Mouse (Mus musculus) kidney, postnatal 10 days (tissue): ENCODE data around the gene Ahcyl1.

ENCODE experiments used
- DNase-seq: peaks from one replicate; pipeline ENCODE4 v3.0.0; 2021; ENCODE audit warnings: mixed read lengths

The Ahcyl1 gene

DNA sequence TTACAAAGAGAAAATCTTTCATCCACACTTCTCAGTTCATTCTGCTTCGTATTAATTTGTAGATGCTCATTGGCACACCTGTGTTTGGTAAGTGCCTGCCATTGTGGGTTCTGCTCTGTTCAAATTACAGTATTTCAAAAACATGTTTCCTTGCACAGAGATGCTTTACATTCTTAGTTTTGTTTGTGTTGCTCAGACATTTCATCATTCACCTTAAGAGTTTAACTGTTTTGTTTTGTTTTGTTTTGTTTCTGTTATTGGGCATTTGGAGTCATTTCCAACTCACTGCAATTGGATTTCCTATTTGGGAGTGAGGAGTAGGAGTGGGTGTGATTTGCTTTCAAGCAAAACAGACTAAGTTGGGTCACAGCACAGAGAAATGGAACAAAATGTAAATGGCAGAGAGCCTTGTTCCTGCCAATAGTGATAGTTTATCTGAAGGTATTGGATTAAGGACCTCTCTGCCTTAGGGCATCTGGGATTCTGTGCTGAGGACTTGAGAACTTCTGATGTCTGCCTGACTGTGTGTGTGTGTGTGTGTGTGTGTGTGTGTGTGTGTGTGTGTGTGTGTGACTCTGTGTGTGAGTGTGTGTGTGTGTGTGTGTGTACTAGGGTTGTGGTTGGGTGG lies 5.5 kb upstream of the Ahcyl1 start:
- DNase-seq, result no peak

DNA sequence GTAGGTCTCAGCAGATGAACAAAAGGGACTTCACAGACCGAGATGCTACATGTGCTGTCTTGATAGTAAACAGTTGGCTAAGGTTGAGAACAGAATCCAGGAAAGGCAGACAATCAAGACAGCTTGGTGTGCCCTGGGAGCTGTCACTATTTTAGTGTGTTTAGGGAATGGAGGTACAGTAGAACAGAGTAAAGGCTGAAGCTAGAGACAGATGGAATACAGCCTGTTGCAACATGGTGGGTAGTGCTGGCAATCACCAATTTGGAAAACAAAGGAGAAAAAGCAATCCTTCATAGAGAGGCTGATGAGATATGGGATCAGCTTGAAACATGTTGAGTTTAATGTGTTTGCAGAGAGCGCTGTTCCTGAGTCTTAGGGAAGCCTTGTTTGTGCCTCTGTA lies 4.3 kb upstream of the Ahcyl1 start:
- DNase-seq, result no peak

DNA sequence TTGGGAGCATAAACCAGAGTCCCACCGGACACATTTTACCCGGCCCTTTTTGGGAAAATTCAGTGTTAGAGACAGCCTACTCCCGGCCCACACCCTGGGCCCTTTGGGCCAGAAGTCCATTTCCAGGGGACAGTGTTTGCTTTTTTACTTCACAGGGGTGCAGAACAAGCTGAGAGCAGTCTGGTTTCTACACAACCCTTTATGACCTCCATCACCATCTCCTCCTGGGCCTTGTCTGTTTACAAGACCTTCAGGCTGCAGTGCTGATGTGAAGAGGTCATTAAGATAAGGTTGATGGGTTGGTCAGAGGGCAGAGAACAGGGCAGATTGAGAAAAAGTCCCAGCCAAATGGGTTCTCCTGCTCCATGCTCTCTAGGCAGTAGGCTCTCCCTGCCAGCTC lies 550 bp upstream of the Ahcyl1 start:
- DNase-seq, result no peak

DNA sequence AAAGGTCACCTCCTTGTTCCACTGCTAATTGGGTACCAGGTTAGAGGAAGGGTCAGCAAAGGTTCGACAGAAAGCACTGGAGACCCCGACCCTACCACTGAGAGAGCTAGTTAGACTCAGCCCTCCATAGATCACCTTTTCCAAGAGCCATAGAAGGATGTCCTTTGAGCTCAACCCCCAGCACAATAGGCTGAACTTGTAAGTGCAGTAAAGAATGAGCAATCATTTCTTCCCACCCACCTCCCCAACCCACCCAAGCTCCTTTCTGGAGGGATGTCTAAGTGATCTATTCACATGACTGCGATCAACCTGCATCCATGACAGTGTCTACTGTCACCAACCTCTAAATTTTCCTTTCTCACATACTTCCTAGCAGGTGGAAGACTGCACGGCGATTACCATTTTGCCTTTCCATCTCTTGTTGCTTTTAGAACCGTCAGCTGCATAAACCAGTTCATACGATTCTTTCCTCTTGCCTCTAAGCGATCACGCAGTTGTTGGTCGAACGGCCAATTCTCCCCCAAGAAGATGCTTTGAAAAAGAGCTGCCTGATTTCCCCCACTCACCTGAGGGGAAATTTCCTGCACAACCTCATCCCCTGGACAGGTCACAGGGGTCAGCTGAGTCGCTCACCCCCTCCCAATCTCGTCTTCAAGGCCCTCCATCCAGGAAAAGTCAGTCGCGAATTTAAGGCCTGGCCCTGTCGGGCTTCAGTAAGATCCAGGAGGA lies 977 bp downstream of the Ahcyl1 start:
- DNase-seq, result no peak

DNA sequence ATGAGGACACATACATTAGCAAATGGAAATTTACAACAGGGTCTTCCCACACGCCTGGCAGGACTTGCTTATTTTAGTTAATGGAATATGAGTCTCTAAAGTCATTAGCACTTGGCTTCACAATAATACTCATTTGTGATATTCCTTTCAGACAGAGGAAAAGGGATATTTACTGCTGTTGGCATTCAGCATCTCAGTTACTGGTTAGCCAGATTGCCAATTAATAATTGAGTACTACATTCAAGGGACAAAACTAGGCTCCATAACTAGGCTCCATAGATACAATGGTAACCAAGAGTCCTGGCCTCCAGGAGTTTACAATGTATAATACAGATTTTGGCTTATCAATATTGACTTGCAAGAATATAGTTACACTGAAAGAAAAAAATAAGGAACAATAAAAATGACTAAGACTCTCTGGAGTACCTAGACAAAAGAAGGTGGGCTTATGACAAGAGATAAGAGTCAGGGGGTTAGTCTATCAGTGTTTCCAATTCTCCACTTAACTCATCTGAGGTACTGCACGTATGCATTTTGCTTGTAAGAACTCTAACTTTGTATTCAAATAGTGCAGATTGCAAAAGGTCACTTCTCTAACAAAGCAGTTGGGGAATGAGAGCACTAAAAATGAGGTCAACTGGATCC lies 2.0 kb downstream of the Ahcyl1 start:
- DNase-seq, result no peak

DNA sequence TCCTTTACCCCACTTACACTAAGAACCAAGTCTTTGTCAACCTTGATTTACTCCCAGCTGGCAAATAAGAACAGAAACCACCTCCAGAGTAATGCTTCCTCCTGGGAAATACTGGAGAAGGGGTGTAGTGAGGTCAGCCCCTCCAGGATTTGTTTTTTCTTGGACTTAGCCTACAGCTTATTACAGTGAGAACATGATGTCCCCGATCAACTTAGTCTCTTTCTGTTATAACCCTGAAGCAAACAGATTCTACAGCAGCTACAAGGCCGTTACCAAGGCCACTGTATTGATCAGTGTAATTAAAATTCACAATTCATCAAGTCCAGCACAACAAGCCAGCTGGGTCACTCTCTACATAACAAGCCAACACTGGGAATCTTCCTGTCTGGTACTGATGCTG lies 6.0 kb downstream of the Ahcyl1 start:
- no peak for DNase-seq

DNA sequence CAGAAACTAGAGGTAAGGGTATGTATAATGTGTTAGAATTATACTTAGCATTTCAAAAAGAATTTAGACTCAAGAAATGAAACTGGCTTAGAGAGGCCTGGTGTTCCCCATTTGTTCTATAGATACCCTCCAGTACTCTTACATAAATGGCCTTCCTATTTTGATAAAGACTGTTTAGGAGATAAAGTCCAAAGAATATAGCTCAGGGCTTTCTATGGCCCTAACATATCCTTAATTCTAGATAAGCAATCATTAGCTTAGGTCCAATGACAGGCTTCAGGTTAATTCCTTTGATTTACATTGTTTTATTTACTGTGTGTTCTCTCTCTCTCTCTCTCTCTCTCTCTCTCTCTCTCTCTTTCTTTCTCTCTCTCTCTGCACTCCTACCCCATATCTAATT lies 7.1 kb downstream of the Ahcyl1 start:
- no peak for DNase-seq

DNA sequence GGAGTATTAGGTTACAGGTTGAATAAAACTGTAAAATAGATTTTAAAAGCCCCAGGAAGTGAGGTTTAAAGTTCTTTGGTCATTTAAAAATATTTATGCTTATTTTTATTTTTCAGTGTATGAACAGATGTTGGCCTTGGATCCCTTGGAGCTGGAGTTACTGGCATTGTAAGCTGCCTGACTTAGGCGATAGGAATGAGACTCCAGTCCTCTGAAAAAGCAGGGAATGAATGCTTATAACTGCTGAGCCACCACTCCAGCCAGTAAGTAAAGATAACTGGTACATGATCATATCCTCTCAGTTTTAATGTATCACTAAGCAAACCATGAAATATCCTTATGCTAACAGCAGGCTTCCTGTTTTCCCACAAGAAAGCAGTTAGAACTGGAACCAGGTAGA lies 8.1 kb downstream of the Ahcyl1 start:
- DNase-seq, result no peak

DNA sequence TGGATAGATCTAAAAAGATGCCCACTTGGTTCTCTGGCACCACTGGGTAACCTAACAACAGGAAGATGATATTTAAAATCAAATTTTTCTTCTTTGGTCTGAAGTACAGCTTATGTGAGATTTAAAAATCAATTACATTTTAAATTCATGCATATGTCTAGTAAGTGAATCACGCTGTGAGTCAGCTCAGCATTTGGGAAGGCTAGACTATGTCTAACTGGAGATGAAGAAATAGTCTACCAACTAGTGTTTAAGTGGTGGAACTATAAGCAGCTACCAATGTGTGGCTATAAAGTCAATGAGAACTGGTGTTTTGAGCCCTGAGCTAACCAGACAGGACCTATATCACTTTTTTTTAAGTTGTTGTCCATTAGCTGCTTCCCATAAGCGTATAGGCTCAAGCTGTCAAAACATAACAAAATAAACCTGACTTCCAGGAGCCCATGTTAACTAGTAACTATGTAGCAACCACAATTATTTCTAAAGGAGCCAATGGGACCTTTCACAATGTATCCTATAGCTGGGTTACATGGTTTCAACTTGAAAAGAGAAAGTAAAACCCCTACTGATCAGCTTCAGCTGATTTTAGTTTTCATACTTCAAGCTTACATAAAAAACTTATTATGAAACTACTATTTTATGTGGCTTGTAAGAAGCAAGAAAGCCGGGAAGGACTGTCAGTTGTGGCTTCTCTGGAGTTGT lies 9.9 kb downstream of the Ahcyl1 start:
- no peak for DNase-seq

DNA sequence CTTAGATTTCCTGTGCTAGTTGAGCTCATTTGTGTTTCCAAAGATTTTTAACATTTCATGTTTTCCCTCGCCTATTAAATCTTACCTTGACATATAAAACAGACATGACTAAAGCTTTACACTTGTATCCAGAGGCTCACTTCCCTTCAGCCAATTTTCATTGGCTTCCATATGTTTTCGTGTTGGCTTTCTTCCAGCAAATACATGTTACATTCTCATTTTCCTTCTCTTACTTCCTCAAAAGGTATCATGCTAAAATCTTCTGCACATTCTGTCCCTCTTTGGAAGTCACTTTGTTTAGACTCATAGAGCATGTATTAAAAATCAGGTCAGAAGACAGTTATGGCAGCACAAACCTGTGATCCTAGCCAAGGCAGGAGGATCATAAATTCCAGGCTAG lies 10.7 kb downstream of the Ahcyl1 start:
- DNase-seq, result no peak

DNA sequence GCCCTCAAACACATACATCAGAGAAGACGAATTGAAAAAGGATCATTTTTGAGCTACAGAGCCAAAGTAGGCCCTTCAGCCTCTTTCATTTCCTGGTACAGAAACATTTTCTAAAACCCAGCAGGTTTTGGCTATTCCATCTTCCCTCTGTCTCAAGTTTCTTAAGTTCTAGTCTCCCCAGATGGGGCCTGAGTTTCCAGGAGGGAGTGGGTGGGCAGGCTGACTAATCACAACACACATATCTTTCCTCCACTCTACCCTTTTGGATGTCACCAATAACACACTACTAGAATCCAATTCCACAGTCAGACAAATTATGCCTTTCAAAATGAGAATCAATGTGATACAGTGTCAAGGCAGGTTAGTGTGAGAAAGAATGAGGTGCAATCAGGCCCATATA lies 12.8 kb downstream of the Ahcyl1 start:
- DNase-seq, result no peak

DNA sequence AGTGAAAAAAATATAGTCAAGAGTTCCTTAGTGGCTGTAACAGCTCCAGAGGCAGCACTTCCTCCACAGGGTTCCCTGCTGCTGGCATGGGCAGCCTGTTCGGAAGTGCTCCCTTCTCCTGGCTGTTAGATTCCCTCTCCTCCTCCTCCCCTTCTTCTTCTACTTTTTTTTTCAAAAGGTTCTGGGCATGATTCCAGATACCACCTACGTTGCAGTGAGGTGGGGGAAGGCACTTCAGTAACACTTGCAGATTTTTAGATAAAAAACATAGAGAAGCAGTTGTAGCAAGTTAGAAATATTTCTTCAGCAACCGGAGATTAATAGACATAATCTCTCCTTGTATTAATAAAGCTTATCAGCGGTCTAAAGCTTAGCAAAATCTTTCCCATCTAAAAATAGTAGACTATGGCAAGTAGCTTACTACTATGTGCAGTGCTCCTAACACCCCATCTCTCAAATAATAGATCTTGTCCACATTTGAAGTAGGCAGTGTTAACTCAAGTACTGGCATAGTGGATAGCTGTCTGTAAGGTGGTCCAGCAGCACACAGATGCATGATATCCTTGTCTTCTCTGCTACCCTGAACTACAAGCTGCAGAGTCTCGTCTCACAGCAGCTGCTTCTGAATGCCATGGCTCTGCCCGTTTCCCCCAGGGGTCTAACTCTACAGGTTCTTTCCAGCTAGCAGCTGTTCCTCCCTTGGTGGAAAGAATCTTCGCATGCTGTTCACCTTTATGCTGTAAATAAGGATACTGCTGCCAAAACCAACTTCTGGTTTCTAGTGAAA lies 15.4 kb downstream of the Ahcyl1 start:
- DNase-seq, result peak; percentile 50

DNA sequence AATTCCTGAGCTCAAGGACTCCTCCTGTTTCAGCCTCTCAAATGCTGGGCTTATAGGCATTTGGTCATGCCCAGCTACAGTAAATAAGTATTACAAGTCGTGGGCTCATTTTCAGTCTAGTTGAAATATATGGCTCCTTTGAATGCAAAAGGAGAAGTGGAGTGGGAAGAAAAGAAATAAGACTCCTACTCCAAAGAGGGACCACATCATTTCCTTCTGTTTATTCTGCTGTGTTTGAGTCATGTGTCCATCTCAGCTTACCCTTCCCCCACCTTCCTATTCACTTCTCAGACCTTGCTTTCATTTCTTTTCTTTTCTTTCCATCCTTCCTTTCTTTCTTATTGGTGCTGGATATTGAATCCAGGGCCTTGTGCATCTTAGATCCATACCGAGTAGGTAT lies 24.9 kb downstream of the Ahcyl1 start:
- no peak for DNase-seq

DNA sequence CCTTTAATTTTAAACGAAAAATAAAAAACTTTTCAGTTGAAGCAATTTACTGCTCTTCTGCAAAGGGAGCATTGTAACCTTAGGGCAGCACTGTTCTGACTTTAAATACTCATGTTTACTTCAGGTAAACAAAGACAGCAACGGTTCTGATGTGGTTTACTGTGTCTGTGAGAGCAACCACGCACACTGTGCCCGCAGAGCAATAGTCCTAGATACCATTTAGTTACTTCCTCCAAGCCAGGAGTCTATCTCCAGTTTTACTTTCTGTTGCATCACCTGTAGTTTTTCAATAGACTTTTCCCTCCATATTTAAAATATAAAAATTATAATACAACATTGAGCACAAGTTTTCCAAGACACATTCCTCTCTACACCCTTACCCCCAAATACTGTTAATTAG lies 25.9 kb downstream of the Ahcyl1 start:
- DNase-seq, result no peak

DNA sequence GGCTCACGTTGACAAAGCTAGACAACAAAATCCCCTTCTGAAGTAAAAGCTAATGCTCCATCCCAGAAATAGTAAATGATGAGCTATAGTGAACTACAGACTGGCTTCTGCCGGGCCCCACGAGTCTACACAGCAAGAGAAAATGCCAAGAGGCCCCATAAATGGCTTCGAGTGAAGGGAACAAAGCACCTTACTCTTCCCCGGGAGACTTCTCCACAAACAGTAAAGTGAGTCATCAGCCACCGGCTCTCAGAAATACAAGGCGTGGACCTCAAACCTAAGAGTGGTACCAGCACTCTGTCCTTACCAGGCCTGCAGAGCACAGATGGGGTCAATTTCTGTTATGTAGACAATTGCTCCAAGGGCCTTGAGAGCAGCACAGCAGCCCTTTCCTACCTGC lies 27.6 kb downstream of the Ahcyl1 start:
- no peak for DNase-seq

DNA sequence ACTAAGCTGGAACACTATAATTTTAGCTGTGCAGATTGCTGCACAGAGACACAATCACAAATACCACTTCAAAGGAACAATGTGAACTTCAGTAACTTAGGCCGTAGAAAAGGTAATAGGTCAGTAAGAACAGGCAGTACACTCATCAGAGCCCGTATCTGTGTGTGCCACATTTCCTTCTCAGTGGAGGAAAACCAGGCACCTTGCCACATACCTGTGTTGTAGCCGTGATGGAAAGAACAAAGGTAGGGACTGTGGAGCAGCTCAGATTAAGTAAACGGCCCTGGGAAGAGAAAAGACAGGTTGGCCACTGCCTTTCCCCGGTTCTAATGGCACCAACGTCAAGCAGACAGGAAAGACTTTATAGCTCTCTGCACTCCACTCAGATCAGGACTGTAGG lies 28.9 kb downstream of the Ahcyl1 start:
- no peak for DNase-seq

DNA sequence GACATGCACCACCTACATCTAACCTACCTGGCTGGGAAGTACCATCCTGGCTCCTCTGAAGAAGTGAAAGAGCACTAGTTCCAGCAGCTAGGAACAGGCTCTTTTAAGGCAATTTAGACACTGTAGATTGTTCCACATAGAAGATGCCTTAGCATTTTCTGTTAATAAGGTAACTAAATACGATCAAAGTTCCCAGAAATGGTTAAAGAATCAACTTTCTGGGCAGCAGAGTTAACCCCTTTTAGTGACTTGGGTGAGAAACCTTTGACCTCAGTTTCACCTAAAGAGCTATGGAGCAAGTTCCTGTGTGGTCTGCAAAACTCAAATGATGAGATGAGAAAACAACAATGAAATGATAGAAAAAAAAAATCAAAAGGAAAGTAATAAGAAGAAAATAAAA lies 31.7 kb downstream of the Ahcyl1 start:
- DNase-seq, result no peak

DNA sequence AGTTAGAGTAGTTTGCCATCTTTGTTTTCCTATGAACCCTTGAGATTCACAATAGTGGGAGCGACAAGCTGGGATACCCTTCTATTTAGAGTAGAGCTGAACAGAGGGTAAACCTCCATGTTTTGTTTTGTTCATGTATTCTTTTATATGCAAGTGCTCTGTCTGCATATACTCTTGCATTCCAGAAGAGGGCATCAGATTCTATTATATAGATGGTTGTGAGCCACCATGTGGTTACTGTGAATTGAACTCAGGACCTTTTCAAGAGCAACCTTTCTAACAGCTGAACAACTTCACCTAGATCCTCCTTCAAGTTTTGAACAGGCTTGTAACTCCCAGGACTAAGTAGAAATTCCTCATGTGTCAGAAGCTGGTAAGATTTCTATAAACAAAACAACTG lies 37.4 kb downstream of the Ahcyl1 start:
- DNase-seq, result no peak

DNA sequence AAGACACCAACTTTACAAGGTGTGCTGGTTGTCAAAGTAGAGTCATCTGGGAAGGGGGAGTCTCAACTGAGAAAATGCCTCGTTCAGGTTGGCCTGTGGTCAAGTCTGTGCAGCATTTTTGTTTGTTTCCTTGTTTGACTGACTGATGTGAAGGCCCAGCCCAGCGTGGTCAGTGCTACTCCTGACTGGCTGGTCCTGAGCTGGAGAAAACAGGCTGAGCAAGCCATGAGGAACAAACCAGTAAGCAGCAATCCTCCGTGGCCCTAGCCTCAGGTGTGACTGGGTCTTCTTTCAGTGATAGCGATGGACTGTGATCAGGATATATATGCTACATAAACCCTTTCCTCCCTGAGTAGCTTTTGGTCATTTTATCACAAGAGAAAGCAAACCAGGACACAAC lies 39.5 kb downstream of the Ahcyl1 start:
- no peak for DNase-seq

DNA sequence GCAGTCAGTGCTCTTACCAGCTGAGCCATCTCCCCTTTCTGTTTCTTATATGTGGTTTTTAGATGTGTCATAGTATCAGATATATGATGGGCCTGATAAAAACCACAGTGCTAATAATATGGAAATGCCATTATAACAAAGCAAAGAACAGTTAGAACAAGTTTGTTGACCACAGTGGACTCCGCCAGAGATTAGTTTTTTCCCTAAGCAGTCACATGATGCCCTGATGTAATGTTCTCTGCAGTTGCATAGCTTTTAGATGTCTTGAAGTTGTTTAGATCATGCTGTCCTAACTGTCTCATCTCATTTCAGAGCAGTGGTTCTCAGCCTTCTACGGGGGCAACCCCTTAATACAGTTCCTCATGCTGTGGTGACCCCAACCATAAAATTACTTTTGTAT lies 40.2 kb downstream of the Ahcyl1 start:
- no peak for DNase-seq

DNA sequence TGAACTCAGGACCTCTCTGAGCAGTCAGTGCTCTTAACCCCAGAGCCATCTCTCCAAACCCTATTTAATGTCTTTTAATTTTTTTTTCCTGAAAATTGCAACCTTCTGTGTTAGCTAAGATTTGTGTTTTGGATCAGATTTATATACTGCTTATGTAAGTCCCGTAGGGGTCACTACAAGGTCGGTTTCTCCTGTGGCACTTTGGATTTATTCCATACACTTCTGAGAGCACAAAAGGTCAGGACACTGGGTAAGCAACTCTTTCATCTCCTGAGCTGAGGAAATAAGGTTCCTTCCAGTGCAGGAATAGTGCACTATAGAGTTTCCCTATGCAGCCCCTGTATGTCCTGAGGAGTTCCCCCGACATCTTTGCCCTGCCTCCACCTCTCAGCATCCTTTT lies 40.9 kb downstream of the Ahcyl1 start:
- no peak for DNase-seq

DNA sequence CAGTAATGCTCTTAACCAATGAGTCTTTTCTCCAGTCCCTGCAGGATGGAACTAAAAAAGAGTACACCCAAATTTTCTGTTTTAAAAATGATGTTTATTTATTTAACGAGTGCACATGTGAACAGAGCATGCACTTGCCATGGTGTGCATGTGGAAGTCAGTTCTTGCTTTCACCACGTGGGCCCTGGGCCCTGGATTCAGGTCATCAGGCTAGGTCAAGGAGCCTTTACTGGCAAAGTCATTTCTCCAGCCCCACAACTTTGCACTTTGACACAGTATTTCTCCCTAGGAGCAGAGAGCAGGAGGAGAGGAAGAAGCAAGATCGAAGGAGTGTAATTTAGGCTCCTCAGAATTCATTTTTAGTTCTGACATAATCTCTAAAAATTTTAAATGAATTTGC lies 41.5 kb downstream of the Ahcyl1 start:
- no peak for DNase-seq

DNA sequence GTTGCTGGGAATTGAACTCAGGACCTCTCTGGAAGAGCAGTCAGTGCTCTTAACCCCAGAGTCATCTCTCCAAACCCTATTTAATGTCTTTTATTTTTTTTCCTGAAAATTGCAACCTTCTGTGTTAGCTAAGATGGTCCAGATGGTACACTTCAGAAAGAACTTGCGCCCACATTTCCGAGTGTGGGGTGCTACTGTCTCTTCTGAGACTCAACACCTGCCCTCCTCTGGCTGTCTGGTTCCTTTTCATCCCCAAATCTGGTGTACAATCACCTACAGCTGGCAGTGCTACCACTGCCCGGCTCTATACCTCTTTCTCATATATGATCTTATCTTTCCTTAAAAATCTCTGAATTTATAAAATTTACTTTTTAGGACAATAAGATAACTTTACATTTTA lies 43.4 kb downstream of the Ahcyl1 start:
- no peak for DNase-seq
